Mouse (Mus musculus) hematopoietic stem cell, adult 5-6 weeks (primary cell): ENCODE results near the gene Fam187a. TPM values are rescaled to one million over a fixed set of nuclear protein-coding genes. Genes with fewer than 3 reads are reported as not detected.
A peak's percentile ranks its signal among the peaks of the same experiment; 100 is the strongest.

Source experiments
- ATAC-seq, 2 experiments: fragments of 125-278 bp in 1 of 2; replicated peaks in 1 of 2; 2 replicates each; pipeline ENCODE4 v1.8.0; 2016 to 2017; ENCODE audit warnings: inconsistent platforms in 2 of 2, mild to moderate bottlenecking in 2 of 2, moderate number of reproducible peaks in 2 of 2, low read depth in 1 of 2, moderate TSS enrichment in 1 of 2; ENCODE audit not compliant: low FRiP score in 2 of 2, poor library complexity in 2 of 2, severe bottlenecking in 2 of 2, insufficient read depth in 1 of 2, low TSS enrichment in 1 of 2
- total RNA-seq: library from RNA; stranded (forward); fragments of 172-1452, 232-1000 nt; gene quantifications from 2 replicates; pipeline ENCODE4 v1.2.3, GENCODE M21; 2017

The Fam187a gene
- total RNA-seq, 1 experiment from 2014 or later: not detected

- ATAC-seq: no peak
These were observed 2.5 kb downstream of the Fam187a start for GRCm38 (mm10) chr11:102887433-102887832.

GRCm38 (mm10) chr11:102888135-102888534 lies 3.2 kb downstream of the Fam187a start:
- no peak for ATAC-seq

GRCm38 (mm10) chr11:102890096-102890495 lies 5.1 kb downstream of the Fam187a start:
- no peak for ATAC-seq

- peak; percentile 91 to 92 for ATAC-seq
These were observed 8.2 kb downstream of the Fam187a start for GRCm38 (mm10) chr11:102893015-102893651.

- ATAC-seq: no peak
These were observed 9.7 kb downstream of the Fam187a start for GRCm38 (mm10) chr11:102894716-102895115.

- ATAC-seq: no peak; a peak in 1 of 4 replicates
These were observed 10.8 kb downstream of the Fam187a start for GRCm38 (mm10) chr11:102895779-102896178.

- ATAC-seq: no peak
These were observed 11.7 kb downstream of the Fam187a start for GRCm38 (mm10) chr11:102896641-102897040.

GRCm38 (mm10) chr11:102898408-102898807 lies 13.4 kb downstream of the Fam187a start:
- ATAC-seq: no peak

- peak; percentile 58 to 76 for ATAC-seq
These were observed 15.8 kb downstream of the Fam187a start, which contains the start of gene Gfap for GRCm38 (mm10) chr11:102900763-102901162. TSS of gene Gfap (minus strand) at chr11:102900912.

- no peak for ATAC-seq
These were observed 16.2 kb downstream of the Fam187a start for GRCm38 (mm10) chr11:102901199-102901598.

- no peak for ATAC-seq
These were observed 17.1 kb downstream of the Fam187a start for GRCm38 (mm10) chr11:102902107-102902506.

- no peak for ATAC-seq
These were observed 18.7 kb downstream of the Fam187a start for GRCm38 (mm10) chr11:102903654-102904053.

GRCm38 (mm10) chr11:102911376-102911775 lies 26.4 kb downstream of the Fam187a start:
- no peak for ATAC-seq

- ATAC-seq: no peak
These were observed 30.4 kb downstream of the Fam187a start for GRCm38 (mm10) chr11:102915380-102915779.

GRCm38 (mm10) chr11:102918077-102918476 lies 33.1 kb downstream of the Fam187a start:
- ATAC-seq: no peak

- no peak for ATAC-seq
These were observed 36.5 kb downstream of the Fam187a start for GRCm38 (mm10) chr11:102921491-102921890.

GRCm38 (mm10) chr11:102924557-102925350 lies 39.8 kb downstream of the Fam187a start, which contains the start of gene Kif18b:
TSS of gene Kif18b (minus strand) at chr11:102925124.
- peak; percentile 96 to 98 for ATAC-seq

- ATAC-seq: peak; percentile 51 to 59
These were observed 40.4 kb downstream of the Fam187a start for GRCm38 (mm10) chr11:102925351-102925717.
